ENCODE assay signal across 8 mouse cellular contexts in the genomic region with DNA sequence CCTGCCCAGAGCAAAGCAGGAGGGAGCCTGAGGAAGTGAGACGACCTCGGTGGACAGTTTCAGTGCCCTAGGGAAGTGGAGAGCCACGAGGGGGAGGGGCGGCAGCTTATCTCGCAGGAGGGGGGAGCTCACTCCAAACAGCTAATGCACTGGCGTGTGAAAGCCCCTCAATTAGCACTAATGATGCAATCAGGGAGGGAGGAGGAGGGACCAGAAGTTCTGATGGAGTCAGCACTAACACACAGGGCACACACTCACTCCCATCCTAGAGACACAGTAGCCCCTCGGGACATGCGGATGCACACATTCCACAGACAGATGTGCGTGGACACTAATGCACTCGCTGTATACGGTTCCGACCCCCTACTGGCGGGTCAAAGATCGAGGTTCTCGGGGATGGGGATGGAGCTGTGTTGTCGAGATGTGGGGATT. TPM values are rescaled to one million over a fixed set of nuclear protein-coding genes. Genes with fewer than 3 reads are reported as not detected.
DNase-seq lines count a peak whose midpoint lies in the region; ATAC-seq and TF ChIP-seq lines count a peak whose summit lies in the region.

No protein-coding gene starts in this region.

- H3K9me3 ChIP-seq in liver, postnatal 0 days (ENCODE audit: low read length) = no peaks in the 10 kb centered on the region

- 4% methylated on average over 16 of the region's 16 CpGs for WGBS in spleen, adult 2 months
- 2% methylated on average over 16 of the region's 16 CpGs for WGBS in heart, adult 2 months
- 1% methylated on average over 16 of the region's 16 CpGs for WGBS in liver, postnatal 0 days (ENCODE audit: insufficient replicate concordance)

- no peak for TF ChIP-seq CTCF in spleen, adult 2 months (IDR thresholded peaks at IDR 0.05; ENCODE audit: extremely low read depth, insufficient read depth, insufficient read length, insufficient replicate concordance)
- 0 out of 2 replicates have a peak, but pooled peaks have one; percentile 20 for TF ChIP-seq CTCF in heart, adult 2 months (IDR thresholded peaks at IDR 0.05)
- 0 out of 2 replicates have a peak, but pooled peaks have one; percentile 3 for TF ChIP-seq CTCF in liver, postnatal 0 days (IDR thresholded peaks at IDR 0.05; ENCODE audit: low read depth)

- peak overlapping the region; percentile 59 for H3K9ac ChIP-seq in heart, adult 2 months (ENCODE audit: low read depth, low read length)
- peak overlapping the region; percentile 81 for H3K9ac ChIP-seq in liver, postnatal 0 days (replicated peaks)

- H3K4me3 ChIP-seq in spleen, adult 2 months (ENCODE audit: extremely low read depth, insufficient read depth, insufficient read length) = peak overlapping the region; percentile 55; the same call in 1 of the 2 replicates
- peak overlapping the region; percentile 90 for H3K4me3 ChIP-seq in heart, adult 2 months
- H3K4me3 ChIP-seq in liver, postnatal 0 days (ENCODE audit: low read depth, low read length) = peak overlapping the region; percentile 68

- H3K27ac ChIP-seq in spleen, adult 2 months (ENCODE audit: insufficient read depth, low read length) = peak overlapping the region; percentile 44
- H3K27ac ChIP-seq in heart, adult 2 months = peak overlapping the region; percentile 91
- H3K27ac ChIP-seq in liver, postnatal 0 days (ENCODE audit: low read depth) = peak overlapping the region; percentile 92

- intact Hi-C loops in heart, adult 2 months (cut with DNase I) = loop anchor here (5.0 kb wide), 2 partner anchors 92 to 138 kb away; partner anchors contain the start of gene Eml4

- 0 out of 2 replicates have a peak, but pooled peaks have one; percentile 37 for TF ChIP-seq EP300 in heart, adult 2 months (IDR thresholded peaks at IDR 0.05; ENCODE audit: insufficient read depth, low read depth, low read length)
- TF ChIP-seq EP300 in liver, postnatal 0 days (IDR thresholded peaks at IDR 0.05; ENCODE audit: low read depth) = no peak

- peaks cover 14% of the 10 kb centered on the region for H3K27me3 ChIP-seq in spleen, adult 2 months (ENCODE audit: control insufficient read depth, insufficient read depth, low read length)
- H3K27me3 ChIP-seq in heart, adult 2 months (ENCODE audit: control insufficient read depth, insufficient read depth, low read length) = no peaks in the 10 kb centered on the region
- H3K27me3 ChIP-seq in liver, postnatal 0 days (ENCODE audit: insufficient read depth, low read length) = peaks cover 5% of the 10 kb centered on the region; the same call in 1 of the 2 replicates

- no peaks in the 10 kb centered on the region; the same call in 1 of the 2 replicates for H3K79me2 ChIP-seq in heart, adult 2 months (replicated peaks; ENCODE audit: control insufficient read depth, insufficient read depth, low read length)

- H3K4me1 ChIP-seq in spleen, adult 2 months (ENCODE audit: control insufficient read depth, insufficient read depth, insufficient read length) = peaks cover 3% of the 10 kb centered on the region; the same call in 1 of the 2 replicates
- peaks cover 8% of the 10 kb centered on the region for H3K4me1 ChIP-seq in heart, adult 2 months (ENCODE audit: control insufficient read depth, insufficient read depth, low read length)
- peaks cover 32% of the 10 kb centered on the region for H3K4me1 ChIP-seq in liver, postnatal 0 days (ENCODE audit: insufficient read depth)

- DNase-seq in spleen, adult 2 months (ENCODE audit: low read depth in 1 of 2, low spot score in 2 of 2) = peak in 1 of 2 experiments; percentile 37
- DNase-seq in spleen, adult 12 weeks (ENCODE audit: low spot score) = no peak
- DNase-seq in c-Kit-positive CD71-negative TER-119-negative erythroid progenitor cells, embryonic 14.5 days (ENCODE audit: low read depth) = peak; percentile 23
- DNase-seq in heart, adult 2 months = peak; percentile 74 to 77
- DNase-seq in kidney, adult 18-20 months = peak; percentile 53
- DNase-seq in liver, postnatal 0 days = peak; percentile 71
- peak; percentile 69 for DNase-seq in neural tube, embryonic 10.5 days (ENCODE audit: extremely low spot score, low spot score)

- peak overlapping the region; percentile 80 for H3K4me2 ChIP-seq in liver, postnatal 0 days (ENCODE audit: low read depth, low read length)

- TF ChIP-seq POLR2A in spleen, adult 2 months (IDR thresholded peaks at IDR 0.05; ENCODE audit: low read depth, low read length) = no peak
- peak; percentile 43; the same call in 1 of the 2 replicates for TF ChIP-seq POLR2A in heart, adult 2 months (IDR thresholded peaks at IDR 0.05; ENCODE audit: insufficient read depth, low read depth, low read length)

- peak; percentile 15 for ATAC-seq in liver, postnatal 0 days
- ATAC-seq in erythroid progenitor cell, adult 5-6 weeks (replicated peaks; ENCODE audit: low FRiP score, poor library complexity, severe bottlenecking) = no peak

- H3K36me3 ChIP-seq in spleen, adult 2 months (ENCODE audit: control insufficient read depth, insufficient read depth, low read length) = no peaks in the 10 kb centered on the region
- no peaks in the 10 kb centered on the region for H3K36me3 ChIP-seq in heart, adult 2 months (ENCODE audit: control insufficient read depth, insufficient read depth, low read length)
- H3K36me3 ChIP-seq in liver, postnatal 0 days (replicated peaks; ENCODE audit: insufficient read depth, low read length) = no peaks in the 10 kb centered on the region

RNA-seq across cellular contexts. Expression of gene Pkdcc, which starts 0.9 kb away (rescaled TPM):
- 41.0 and 46.9 TPM in 2 replicates for polyA plus RNA-seq in spleen, adult 2 months (2012; rRNA removed)
- 10 to 100 TPM; 45.5 to 45.7 TPM for total RNA-seq in heart, adult 2 months (2021)
- polyA plus RNA-seq in heart, adult 2 months (2012; rRNA removed) = 63.0 and 81.8 TPM in 2 replicates
- 2.5 and 3.6 TPM in 2 replicates for polyA plus RNA-seq in liver, postnatal 0 days (2015; fragmentation: Nextera tagmentation; extraction: Ambion mirVana)
- total RNA-seq in erythroid progenitor cell, adult 5-6 weeks (2015; ENCODE audit: low replicate concordance) = not detected in 2 replicates
- total RNA-seq in erythroid progenitor cell, adult 5-6 weeks (2017; ENCODE audit: low replicate concordance) = 0.68 and 1.4 TPM in 2 replicates
